Mouse (Mus musculus) small intestine, adult 2 months (tissue): Measurements from ENCODE around the gene Gch1. TPM values are rescaled to one million over a fixed set of nuclear protein-coding genes. Genes with fewer than 3 reads are reported as not detected.

Source experiments
- H3K27ac ChIP-seq: fragments of 200-500 bp; 2 replicates; pipeline ENCODE4 v1.5.1; 2012; ENCODE audit warnings: low read depth, low read length, control low read depth, inconsistent platforms; ENCODE audit not compliant: insufficient read depth
- H3K27me3 ChIP-seq: fragments of 200-500 bp; 2 replicates; pipeline ENCODE4 v1.6.1; 2012; ENCODE audit warnings: mild to moderate bottlenecking, moderate library complexity, low read length, inconsistent platforms; ENCODE audit not compliant: control insufficient read depth, insufficient read depth
- H3K36me3 ChIP-seq: fragments of 200-500 bp; 2 replicates; pipeline ENCODE4 v1.6.1; 2012; ENCODE audit warnings: mild to moderate bottlenecking, low read length, control low read depth, inconsistent platforms; ENCODE audit not compliant: control insufficient read depth, insufficient read depth
- H3K4me1 ChIP-seq: fragments of 200-500 bp; 2 replicates; pipeline ENCODE4 v1.6.1; 2012; ENCODE audit warnings: low read length, inconsistent platforms, mixed read lengths; ENCODE audit not compliant: control insufficient read depth, insufficient read depth, insufficient read length
- H3K4me3 ChIP-seq: fragments of 200-500 bp; 2 replicates; pipeline ENCODE4 v1.5.1; 2012; ENCODE audit warnings: low read depth, mild to moderate bottlenecking, control low read depth, inconsistent platforms, low read length, moderate library complexity
- CTCF ChIP-seq: fragments of 200-500 bp; IDR thresholded peaks from 2 replicates; pipeline ENCODE4 v1.5.1; 2012; ENCODE audit warnings: low read depth, mild to moderate bottlenecking, control low read depth, inconsistent platforms, low read length, moderate library complexity, mixed read lengths; ENCODE audit not compliant: insufficient replicate concordance, insufficient read length; ENCODE audit errors: extremely low read depth
- POLR2A ChIP-seq: fragments of 200-500 bp; IDR thresholded peaks from 2 replicates; pipeline ENCODE4 v1.6.1; 2012; ENCODE audit warnings: low read depth, mild to moderate bottlenecking, control low read depth, inconsistent platforms, low read length, moderate library complexity
- WGBS: fragments of 180-500 bp; shearing (Covaris S2); methylation state at CpG from one replicate; pipeline ENCODE4 v1.1.7; 2018; 5-methylcytosine and 5-hydroxymethylcytosine counted together
- polyA plus RNA-seq: library from polyadenylated mRNA; depleted of rRNA; stranded (reverse); fragments of >200 nt; gene quantifications from 2 replicates; pipeline ENCODE4 v1.2.3, GENCODE M21; 2012

Gene Gch1
- polyA plus RNA-seq, 1 experiment: 35.7 TPM

- WGBS: 96% methylated on average over 5 of the region's 5 CpGs
- H3K4me1 ChIP-seq: peaks cover 3% of the 10 kb centered on the region; the same call in 1 of the 2 replicates
Observed at GRCm38 (mm10) chr14:47176226-47176625, 13.0 kb downstream of the Gch1 start.

GRCm38 (mm10) chr14:47175136-47175535 lies 14.1 kb downstream of the Gch1 start:
- Histone ChIP-seq H3K4me3 (no peak overlapping the region), H3K27me3 (no peaks in the 10 kb centered on the region), H3K27ac (no peak overlapping the region), H3K4me1 (peaks cover 5% of the 10 kb centered on the region; the same call in 1 of the 2 replicates), H3K36me3 (no peaks in the 10 kb centered on the region)
- TF ChIP-seq CTCF (no peak), POLR2A (no peak)
- 86% methylated on average over 5 of the region's 5 CpGs for WGBS

More at GRCm38 (mm10) chr14:47176226-47176625, 13.0 kb downstream of the Gch1 start:
- no peak for TF ChIP-seq POLR2A
- no peak for TF ChIP-seq CTCF
- H3K4me3 ChIP-seq: no peak overlapping the region
- H3K27ac ChIP-seq: no peak overlapping the region
- H3K27me3 ChIP-seq: no peaks in the 10 kb centered on the region
- no peaks in the 10 kb centered on the region for H3K36me3 ChIP-seq

DNA sequence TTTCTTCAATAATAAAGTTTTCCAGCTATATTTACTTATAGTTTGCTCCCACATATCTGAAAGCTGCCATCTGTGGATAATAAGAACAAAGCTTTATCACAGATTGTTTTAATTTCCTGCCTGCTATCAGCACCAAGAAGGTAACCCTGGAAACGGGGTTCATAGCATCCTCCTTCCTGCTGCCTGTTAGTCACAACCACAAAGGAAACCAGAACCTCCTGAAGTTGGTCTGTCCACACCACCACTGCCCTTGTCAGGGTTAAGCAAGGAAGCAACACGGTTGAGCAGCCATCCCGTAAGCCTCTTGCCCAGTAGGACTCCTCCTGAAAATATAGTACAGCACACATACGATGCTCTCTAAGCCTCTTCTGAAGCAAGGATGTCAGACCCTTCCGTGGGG lies 17.1 kb downstream of the Gch1 start:
- H3K4me1 ChIP-seq: 0 out of 2 replicates have a peak, but pooled peaks cover 2% of the 10 kb centered on the region
- no peak overlapping the region for H3K4me3 ChIP-seq
- no peaks in the 10 kb centered on the region for H3K27me3 ChIP-seq
- TF ChIP-seq POLR2A (no peak), CTCF (no peak)
- H3K27ac ChIP-seq: no peak overlapping the region
- WGBS: 68% methylated on average over 5 of the region's 5 CpGs
- H3K36me3 ChIP-seq: peaks cover 2% of the 10 kb centered on the region

GRCm38 (mm10) chr14:47170499-47171109 lies 18.6 kb downstream of the Gch1 start:
- Histone ChIP-seq H3K27ac (no peak overlapping the region), H3K4me3 (no peak overlapping the region), H3K36me3 (peaks cover 4% of the 10 kb centered on the region), H3K27me3 (no peaks in the 10 kb centered on the region), H3K4me1 (0 out of 2 replicates have a peak, but pooled peaks cover 2% of the 10 kb centered on the region)
- TF ChIP-seq POLR2A: no peak
- no peak for TF ChIP-seq CTCF
- WGBS: 59% methylated on average over 3 of the region's 3 CpGs

- Histone ChIP-seq H3K27me3 (no peaks in the 10 kb centered on the region), H3K4me1 (0 out of 2 replicates have a peak, but pooled peaks cover 2% of the 10 kb centered on the region), H3K36me3 (peaks cover 5% of the 10 kb centered on the region), H3K27ac (no peak overlapping the region), H3K4me3 (no peak overlapping the region)
- 84% methylated on average over 9 of the region's 9 CpGs for WGBS
- no peak for TF ChIP-seq CTCF
Observed at GRCm38 (mm10) chr14:47169677-47170410, 19.4 kb downstream of the Gch1 start.

GRCm38 (mm10) chr14:47165741-47166140 lies 23.5 kb downstream of the Gch1 start:
- TF ChIP-seq POLR2A (no peak), CTCF (no peak)
- Histone ChIP-seq H3K27ac (0 out of 2 replicates have a peak overlapping the region, but pooled peaks have one; percentile 38), H3K4me3 (no peak overlapping the region), H3K4me1 (0 out of 2 replicates have a peak, but pooled peaks cover 2% of the 10 kb centered on the region), H3K27me3 (no peaks in the 10 kb centered on the region), H3K36me3 (peaks cover 5% of the 10 kb centered on the region)
- WGBS: 94% methylated on average over 5 of the region's 5 CpGs

DNA sequence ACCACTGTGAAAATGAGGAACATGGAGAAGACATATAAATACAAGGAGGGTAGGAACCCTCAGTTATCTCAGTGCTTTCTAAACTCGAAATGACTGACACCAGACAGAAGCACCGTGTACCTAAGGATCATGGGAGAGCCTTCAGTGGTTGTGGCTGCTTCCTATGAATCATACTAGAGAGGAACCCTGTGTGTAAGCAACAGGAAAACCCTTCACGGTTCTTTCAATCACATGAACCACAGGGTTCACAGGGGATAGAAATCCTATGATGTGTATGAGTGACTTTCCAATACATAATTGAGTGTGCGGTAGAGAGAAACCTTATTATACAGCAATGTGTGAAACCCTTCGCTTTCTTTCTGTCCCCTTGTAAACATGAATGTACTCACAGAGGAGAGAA lies 24.1 kb downstream of the Gch1 start:
- Histone ChIP-seq H3K4me1 (no peaks in the 10 kb centered on the region), H3K27ac (0 out of 2 replicates have a peak overlapping the region, but pooled peaks have one; percentile 38), H3K27me3 (no peaks in the 10 kb centered on the region), H3K36me3 (peaks cover 5% of the 10 kb centered on the region), H3K4me3 (no peak overlapping the region)
- WGBS: 83% methylated on average over 5 of the region's 5 CpGs
- TF ChIP-seq POLR2A (no peak), CTCF (no peak)
